Mouse (Mus musculus): ENCODE data around the gene Cd9. TPM values are rescaled to one million over a fixed set of nuclear protein-coding genes. Genes with fewer than 3 reads are reported as not detected.

The Cd9 gene
- total and polyA plus RNA-seq, 3 experiments: 51.6 to 97.7 (median 67.2) TPM

DNA sequence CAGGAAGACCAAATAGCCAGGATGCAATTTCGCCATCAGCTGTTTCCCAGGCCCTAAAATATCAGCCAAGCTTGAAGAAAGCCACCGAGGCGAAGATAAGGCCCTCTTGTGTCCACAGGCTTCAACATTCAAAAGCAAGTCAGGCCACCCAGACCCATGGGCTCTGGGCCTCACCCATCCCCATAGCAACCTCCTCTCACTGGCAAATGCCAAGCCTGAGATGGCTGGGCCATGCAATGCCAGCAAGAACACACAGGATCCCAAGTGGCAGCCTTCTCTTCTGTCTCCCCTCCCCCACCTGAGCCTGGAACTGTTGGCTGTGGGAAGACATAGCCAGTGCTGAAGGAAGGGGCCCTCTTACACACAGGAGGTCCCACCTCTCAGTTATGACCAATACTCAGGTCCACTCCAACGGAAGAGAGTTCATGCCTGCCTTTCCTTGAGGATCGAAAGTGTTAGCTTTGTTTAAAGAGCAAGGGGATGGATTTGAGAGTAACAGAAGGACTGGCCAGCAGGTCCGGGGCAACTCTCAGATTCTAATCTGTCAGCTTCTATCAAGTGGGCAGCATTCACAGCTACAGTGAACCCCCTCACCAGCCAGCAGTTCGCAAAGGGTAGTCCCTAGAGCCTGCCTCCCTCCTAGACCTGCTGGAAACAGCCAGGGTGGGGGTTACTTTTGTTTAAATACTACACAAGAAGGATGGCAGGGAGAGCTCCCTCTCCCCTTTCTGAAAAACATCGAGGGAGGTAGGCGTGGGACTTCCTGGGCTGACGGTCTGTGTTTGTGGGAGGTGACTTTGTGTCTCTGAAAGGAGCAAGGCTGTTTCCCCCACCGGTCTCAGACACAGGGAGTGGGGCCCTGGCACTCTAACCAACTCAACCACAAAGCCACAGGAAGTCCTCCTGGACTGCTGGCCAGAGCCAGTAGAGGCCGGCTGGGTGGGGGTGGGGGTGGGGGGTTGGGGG, 13.9 kb downstream of the Cd9 start:
- no peak overlapping the region for H3K4me3 ChIP-seq
- H3K9ac ChIP-seq (ENCODE audit: low read depth, low read length): peak overlapping the region; percentile 29
- peaks cover 56% of the 10 kb centered on the region for H3K4me1 ChIP-seq (ENCODE audit: control insufficient read depth, insufficient read depth, low read length)
- WGBS: 28% methylated on average over 12 of the region's 12 CpGs
- no peaks in the 10 kb centered on the region; the same call in 1 of the 2 replicates for H3K79me2 ChIP-seq (replicated peaks; ENCODE audit: control insufficient read depth, insufficient read depth, low read length)
- TF ChIP-seq EP300 (IDR thresholded peaks at IDR 0.05; ENCODE audit: insufficient read depth, low read depth, low read length) (0 out of 2 replicates have a peak, but pooled peaks have one; percentile 9), POLR2A (IDR thresholded peaks at IDR 0.05; ENCODE audit: insufficient read depth, low read depth, low read length) (no peak)
- no peaks in the 10 kb centered on the region for H3K27me3 ChIP-seq (ENCODE audit: control insufficient read depth, insufficient read depth, low read length)
- peak in 1 of 2 experiments; percentile 28 for DNase-seq
- no peaks in the 10 kb centered on the region for H3K36me3 ChIP-seq (ENCODE audit: control insufficient read depth, insufficient read depth, low read length)
- intact Hi-C loops (cut with DNase I): no loop called here
- H3K27ac ChIP-seq: peak overlapping the region; percentile 79

DNA sequence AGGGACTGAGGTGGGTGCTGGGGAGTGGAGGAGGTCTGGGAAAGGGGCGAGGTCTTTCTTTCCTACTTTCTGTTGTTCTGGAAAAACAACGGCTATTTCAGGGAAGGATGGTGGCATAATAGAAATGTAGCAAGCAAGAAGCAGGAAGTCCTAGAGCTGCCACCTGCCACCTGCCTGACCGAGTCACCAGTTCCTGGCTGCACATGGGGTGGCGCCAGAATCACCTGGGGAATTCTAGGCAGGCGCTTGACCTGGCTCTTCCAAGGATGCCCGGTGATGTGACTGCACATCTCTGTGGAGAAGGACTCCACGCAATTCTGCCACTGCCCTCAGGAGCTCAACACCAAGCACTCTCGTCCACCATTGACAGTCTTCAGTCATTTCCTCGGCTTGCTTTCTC, 15.2 kb downstream of the Cd9 start:
- Histone ChIP-seq H3K79me2 (replicated peaks; ENCODE audit: control insufficient read depth, insufficient read depth, low read length) (no peaks in the 10 kb centered on the region; the same call in 1 of the 2 replicates), H3K4me3 (no peak overlapping the region), H3K9ac (ENCODE audit: low read depth, low read length) (no peak overlapping the region), H3K27ac (no peak overlapping the region; the same call in 1 of the 2 replicates), H3K27me3 (ENCODE audit: control insufficient read depth, insufficient read depth, low read length) (no peaks in the 10 kb centered on the region), H3K4me1 (ENCODE audit: control insufficient read depth, insufficient read depth, low read length) (peaks cover 59% of the 10 kb centered on the region), H3K36me3 (ENCODE audit: control insufficient read depth, insufficient read depth, low read length) (no peaks in the 10 kb centered on the region)
- DNase-seq: no peak
- TF ChIP-seq EP300 (IDR thresholded peaks at IDR 0.05; ENCODE audit: insufficient read depth, low read depth, low read length): no peak
- TF ChIP-seq POLR2A (IDR thresholded peaks at IDR 0.05; ENCODE audit: insufficient read depth, low read depth, low read length): no peak
- no peak for TF ChIP-seq CTCF (IDR thresholded peaks at IDR 0.05)
- 80% methylated on average over 9 of the region's 9 CpGs for WGBS
- intact Hi-C loops (cut with DNase I): no loop called here

DNA sequence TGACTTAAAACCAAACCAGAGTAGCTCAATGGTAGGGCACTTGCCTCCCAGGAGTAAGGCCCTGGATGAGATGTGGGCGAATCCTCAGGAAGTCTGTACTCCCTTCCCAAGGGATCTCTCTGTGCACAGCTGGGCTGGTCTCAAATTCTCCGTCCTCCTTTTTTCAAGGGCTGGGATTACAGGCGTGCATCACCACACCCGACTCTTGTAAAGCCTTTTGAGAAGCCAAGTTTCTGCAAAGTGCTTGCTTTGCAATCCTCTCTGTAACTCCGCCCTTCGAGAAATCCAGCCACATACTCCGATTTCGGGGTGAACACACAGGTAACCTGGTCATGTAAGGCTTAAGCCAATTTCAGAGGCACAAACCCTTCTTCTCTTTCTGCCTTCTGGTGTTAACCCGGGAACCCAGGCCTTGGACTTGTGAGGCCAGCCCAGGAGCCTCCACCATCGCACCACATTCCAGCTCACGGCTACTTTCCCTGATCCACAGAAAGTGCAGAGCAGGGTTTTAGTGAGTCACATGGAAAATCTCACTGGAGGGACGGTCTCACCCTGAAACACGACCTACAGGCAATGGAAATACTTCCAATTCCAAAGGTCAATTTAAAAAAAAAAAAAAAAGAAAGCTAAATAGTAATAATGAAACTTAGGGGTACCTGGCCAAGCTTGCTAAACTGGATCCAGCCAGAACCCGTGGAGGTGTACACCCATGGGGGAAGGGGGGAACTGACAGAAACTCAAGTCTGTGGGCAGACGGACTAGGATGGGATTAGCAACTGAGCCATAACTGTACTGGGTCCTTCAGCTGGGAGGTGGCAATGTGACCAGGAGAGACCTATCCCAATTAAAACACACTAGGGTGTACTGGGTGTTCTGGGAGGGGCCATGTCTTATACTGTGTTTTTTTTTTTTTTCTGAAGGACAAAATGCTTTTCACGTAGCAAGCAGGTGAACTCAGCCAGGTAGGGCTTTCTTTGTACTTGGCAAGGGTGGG, 16.2 kb downstream of the Cd9 start:
- 65% methylated on average over 16 of the region's 16 CpGs for WGBS
- no peaks in the 10 kb centered on the region; the same call in 1 of the 2 replicates for H3K79me2 ChIP-seq (replicated peaks; ENCODE audit: control insufficient read depth, insufficient read depth, low read length)
- no peak overlapping the region for H3K9ac ChIP-seq (ENCODE audit: low read depth, low read length)
- H3K27ac ChIP-seq: peak overlapping the region; percentile 72
- no peak overlapping the region for H3K4me3 ChIP-seq
- no peak for DNase-seq
- H3K4me1 ChIP-seq (ENCODE audit: control insufficient read depth, insufficient read depth, low read length): peaks cover 62% of the 10 kb centered on the region
- H3K27me3 ChIP-seq (ENCODE audit: control insufficient read depth, insufficient read depth, low read length): no peaks in the 10 kb centered on the region
- no peaks in the 10 kb centered on the region for H3K36me3 ChIP-seq (ENCODE audit: control insufficient read depth, insufficient read depth, low read length)
- TF ChIP-seq CTCF (IDR thresholded peaks at IDR 0.05) (no peak), EP300 (IDR thresholded peaks at IDR 0.05; ENCODE audit: insufficient read depth, low read depth, low read length) (no peak), POLR2A (IDR thresholded peaks at IDR 0.05; ENCODE audit: insufficient read depth, low read depth, low read length) (no peak)
- intact Hi-C loops (cut with DNase I): no loop called here

DNA sequence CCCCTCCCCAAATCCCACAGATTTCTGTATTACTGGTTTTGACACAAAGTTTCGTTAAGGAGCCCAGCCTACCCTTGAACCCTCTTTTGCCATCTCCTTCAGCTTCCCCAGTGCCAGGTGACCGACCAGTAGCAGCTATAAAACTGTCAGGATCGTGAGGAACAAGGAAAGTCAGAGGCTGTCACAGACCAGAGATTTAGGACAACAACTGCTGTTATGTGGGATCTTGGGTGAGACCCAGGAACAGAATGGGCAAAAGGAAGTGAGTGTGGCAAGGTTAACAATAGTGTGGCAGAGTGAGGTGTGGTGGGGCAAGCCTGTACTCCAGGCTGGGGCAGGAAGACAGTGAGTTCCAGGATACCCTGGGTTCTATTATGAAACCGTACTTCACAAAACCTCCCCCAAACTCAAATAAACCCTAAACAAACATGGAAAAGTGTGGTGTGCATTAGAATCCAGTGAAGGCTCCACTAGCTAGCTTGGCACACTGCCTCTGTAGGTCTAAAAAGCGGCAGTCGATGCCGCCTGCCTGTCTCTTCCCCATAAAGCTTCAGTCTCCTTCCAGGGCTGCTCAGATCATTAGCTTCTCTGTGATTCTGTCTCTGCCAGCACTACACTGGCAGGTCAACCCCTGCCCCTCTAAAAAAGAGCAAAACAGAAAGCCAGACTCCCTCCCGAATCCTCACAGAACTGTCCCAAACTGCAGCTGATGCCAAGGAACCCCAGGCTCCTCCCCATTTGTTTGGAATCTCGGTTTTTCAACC, 17.6 kb downstream of the Cd9 start:
- no peaks in the 10 kb centered on the region for H3K36me3 ChIP-seq (ENCODE audit: control insufficient read depth, insufficient read depth, low read length)
- H3K4me3 ChIP-seq: no peak overlapping the region
- no peaks in the 10 kb centered on the region for H3K27me3 ChIP-seq (ENCODE audit: control insufficient read depth, insufficient read depth, low read length)
- TF ChIP-seq EP300 (IDR thresholded peaks at IDR 0.05; ENCODE audit: insufficient read depth, low read depth, low read length): 0 out of 2 replicates have a peak, but pooled peaks have one; percentile 10
- no peak for TF ChIP-seq CTCF (IDR thresholded peaks at IDR 0.05)
- no peak for TF ChIP-seq POLR2A (IDR thresholded peaks at IDR 0.05; ENCODE audit: insufficient read depth, low read depth, low read length)
- H3K27ac ChIP-seq: peak overlapping the region; percentile 72
- H3K9ac ChIP-seq (ENCODE audit: low read depth, low read length): no peak overlapping the region; the same call in 1 of the 2 replicates
- DNase-seq: no peak
- intact Hi-C loops (cut with DNase I): no loop called here
- H3K4me1 ChIP-seq (ENCODE audit: control insufficient read depth, insufficient read depth, low read length): peaks cover 59% of the 10 kb centered on the region
- 56% methylated on average over 9 of the region's 9 CpGs for WGBS
- H3K79me2 ChIP-seq (replicated peaks; ENCODE audit: control insufficient read depth, insufficient read depth, low read length): no peaks in the 10 kb centered on the region; the same call in 1 of the 2 replicates

DNA sequence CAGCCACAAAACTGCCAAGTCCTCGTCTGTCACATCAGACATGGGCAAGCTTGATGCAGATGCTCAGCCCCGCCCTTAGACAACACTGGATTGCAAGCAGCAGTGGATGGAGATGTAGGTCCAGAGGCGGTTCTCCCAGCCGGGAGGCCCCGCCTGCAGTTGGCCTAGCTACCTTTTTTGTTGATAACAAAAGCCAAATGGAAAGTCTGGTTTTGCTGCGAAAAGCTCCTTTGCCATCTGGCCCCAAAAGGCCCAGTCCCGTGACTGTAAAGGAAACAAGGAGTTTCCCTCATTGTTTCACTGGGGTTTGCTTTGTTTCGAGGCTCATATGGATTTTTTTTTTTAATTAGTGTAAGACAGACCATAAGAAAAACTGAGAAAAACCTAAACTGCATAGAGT, 18.5 kb downstream of the Cd9 start:
- Histone ChIP-seq H3K27me3 (ENCODE audit: control insufficient read depth, insufficient read depth, low read length) (no peaks in the 10 kb centered on the region), H3K27ac (peak overlapping the region; percentile 72), H3K4me3 (no peak overlapping the region), H3K4me1 (ENCODE audit: control insufficient read depth, insufficient read depth, low read length) (peaks cover 59% of the 10 kb centered on the region), H3K9ac (ENCODE audit: low read depth, low read length) (no peak overlapping the region), H3K79me2 (replicated peaks; ENCODE audit: control insufficient read depth, insufficient read depth, low read length) (no peaks in the 10 kb centered on the region; the same call in 1 of the 2 replicates), H3K36me3 (ENCODE audit: control insufficient read depth, insufficient read depth, low read length) (no peaks in the 10 kb centered on the region)
- 36% methylated on average over 8 of the region's 8 CpGs for WGBS
- no peak for TF ChIP-seq POLR2A (IDR thresholded peaks at IDR 0.05; ENCODE audit: insufficient read depth, low read depth, low read length)
- no peak for TF ChIP-seq CTCF (IDR thresholded peaks at IDR 0.05)
- no peak for TF ChIP-seq EP300 (IDR thresholded peaks at IDR 0.05; ENCODE audit: insufficient read depth, low read depth, low read length)
- intact Hi-C loops (cut with DNase I): no loop called here
- peak; percentile 60 to 71 for DNase-seq
